Mouse (Mus musculus) urinary bladder, postnatal 36 days (tissue): ENCODE measurements at regions not wholly inside any gene's neighbourhood (a gene's known extent, or its start where the extent isn't known, plus 50 kb on each side); places are given as distances from the start of the nearest gene placed in this dataset.

ENCODE experiments used
- DNase-seq, 2 experiments: peaks; one replicate each; pipeline ENCODE4 v3.0.0; 2022; ENCODE audit warnings: low spot score in 2 of 2, mixed read lengths in 1 of 2

- DNase-seq: peak; percentile 26 to 57
Observed at GRCm38 (mm10) chrX:152918212-152918611, 88.1 kb upstream of the Usp51 start.

GRCm38 (mm10) chrX:152926991-152927390 lies 79.3 kb upstream of the Usp51 start:
- no peak for DNase-seq

GRCm38 (mm10) chrX:152946201-152946600 lies 60.1 kb upstream of the Usp51 start:
- DNase-seq: no peak
